Mouse (Mus musculus): ENCODE measurements around the gene AU015836. TPM values are rescaled to one million over a fixed set of nuclear protein-coding genes. Genes with fewer than 3 reads are reported as not detected.

AU015836 gene
- not detected for total RNA-seq (2023)

GRCm38 (mm10) chrX:93968444-93968843, at the start of gene AU015836:
Gene AU015836 (plus strand): TSS chrX:93968659.

Other genes starting within 250 kb of the AU015836 start
- 17.9 TPM for gene Pdk3, start 136.5 kb upstream of the AU015836 start, total RNA-seq (2023)
- gene Zfx, start 155.0 kb downstream of the AU015836 start, total RNA-seq (2023) = 50.3 TPM
- gene Eif2s3x, start 244.2 kb downstream of the AU015836 start, total RNA-seq (2023) = 107 TPM